Mouse (Mus musculus) midbrain, embryonic 15.5 days (tissue): ENCODE results near the gene Abl1. TPM values are rescaled to one million over a fixed set of nuclear protein-coding genes. Genes with fewer than 3 reads are reported as not detected.

Source experiments
- ATAC-seq: fragments of 200-750 bp; cut with Nextera tagmentation; replicated peaks from 2 replicates; pipeline ENCODE4 v1.8.0; 2017; ENCODE audit warnings: moderate TSS enrichment
- H3K27ac ChIP-seq: fragments of 300-500 bp; sonication (generic); 2 replicates; pipeline ENCODE4 v1.5.1; 2015; ENCODE audit warnings: mild to moderate bottlenecking, inconsistent platforms
- H3K27me3 ChIP-seq: fragments of 300-500 bp; sonication (generic); replicated peaks from 2 replicates; pipeline ENCODE4 v1.6.1; 2015; ENCODE audit warnings: inconsistent platforms
- H3K36me3 ChIP-seq: fragments of 300-500 bp; sonication (generic); replicated peaks from 2 replicates; pipeline ENCODE4 v1.6.1; 2015; ENCODE audit warnings: inconsistent platforms
- H3K4me1 ChIP-seq: fragments of 300-500 bp; sonication (generic); 2 replicates; pipeline ENCODE4 v1.6.1; 2015; ENCODE audit warnings: inconsistent platforms
- H3K4me2 ChIP-seq: fragments of 300-500 bp; sonication (generic); 2 replicates; pipeline ENCODE4 v1.6.1; 2015; ENCODE audit warnings: inconsistent platforms, mild to moderate bottlenecking, moderate library complexity
- H3K4me3 ChIP-seq: fragments of 300-500 bp; sonication (generic); 2 replicates; pipeline ENCODE4 v1.5.1; 2015; ENCODE audit warnings: mild to moderate bottlenecking, inconsistent platforms
- H3K9ac ChIP-seq: fragments of 300-500 bp; sonication (generic); 2 replicates; pipeline ENCODE4 v1.6.1; 2015; ENCODE audit warnings: mild to moderate bottlenecking, inconsistent platforms
- H3K9me3 ChIP-seq: fragments of 300-500 bp; sonication (generic); 2 replicates; pipeline ENCODE4 v1.6.1; 2016; ENCODE audit warnings: inconsistent platforms
- WGBS: fragments of 180-500 bp; shearing (Covaris S2); methylation state at CpG from one replicate; pipeline ENCODE4 v1.1.7; 2015; ENCODE audit warnings: mixed read lengths; 5-methylcytosine and 5-hydroxymethylcytosine counted together
- polyA plus RNA-seq: library from polyadenylated mRNA; unstranded; fragments of >200 nt; fragmentation: Nextera tagmentation; extraction: Ambion mirVana; gene quantifications from 2 replicates; pipeline ENCODE4 v1.2.1, GENCODE M21; 2015

The Abl1 gene
- polyA plus RNA-seq, 1 experiment from 2014 or later = 21.7 TPM

GRCm38 (mm10) chr2:31700545-31701446 lies 12.6 kb downstream of the Abl1 start:
- no peak overlapping the region for H3K4me2 ChIP-seq
- no peak for ATAC-seq
- H3K27me3 ChIP-seq = no peaks in the 10 kb centered on the region
- H3K36me3 ChIP-seq = no peaks in the 10 kb centered on the region; the same call in 1 of the 2 replicates
- H3K4me1 ChIP-seq = peaks cover 9% of the 10 kb centered on the region
- H3K27ac ChIP-seq = 0 out of 2 replicates have a peak overlapping the region, but pooled peaks have one; percentile 42
- H3K9me3 ChIP-seq = no peaks in the 10 kb centered on the region
- 44% methylated on average over 7 of the region's 7 CpGs for WGBS
- H3K9ac ChIP-seq = no peak overlapping the region
- no peak overlapping the region for H3K4me3 ChIP-seq

DNA sequence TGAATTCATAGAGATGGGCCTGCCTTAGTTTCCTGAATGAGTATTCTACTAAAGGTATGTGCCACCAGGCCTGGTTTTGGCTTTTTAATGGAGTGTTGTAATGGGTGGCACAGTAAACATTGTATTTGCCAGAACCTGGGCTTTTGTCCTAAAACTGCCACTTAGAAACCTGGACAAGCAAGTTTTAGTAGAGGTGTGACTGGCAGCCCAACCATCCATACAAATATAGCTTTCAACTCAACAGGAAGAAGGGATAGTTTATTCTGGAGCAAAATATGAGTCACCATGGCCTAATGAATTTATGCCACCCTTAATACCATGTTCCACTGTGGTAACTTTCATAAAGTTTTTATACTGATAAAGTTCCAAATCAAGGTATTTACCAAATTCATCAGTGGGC lies 15.1 kb downstream of the Abl1 start:
- Histone ChIP-seq H3K4me2 (no peak overlapping the region), H3K9me3 (no peaks in the 10 kb centered on the region), H3K4me3 (no peak overlapping the region), H3K27me3 (no peaks in the 10 kb centered on the region), H3K9ac (no peak overlapping the region), H3K4me1 (peaks cover 9% of the 10 kb centered on the region), H3K27ac (no peak overlapping the region), H3K36me3 (no peaks in the 10 kb centered on the region; the same call in 1 of the 2 replicates)
- ATAC-seq = no peak

DNA sequence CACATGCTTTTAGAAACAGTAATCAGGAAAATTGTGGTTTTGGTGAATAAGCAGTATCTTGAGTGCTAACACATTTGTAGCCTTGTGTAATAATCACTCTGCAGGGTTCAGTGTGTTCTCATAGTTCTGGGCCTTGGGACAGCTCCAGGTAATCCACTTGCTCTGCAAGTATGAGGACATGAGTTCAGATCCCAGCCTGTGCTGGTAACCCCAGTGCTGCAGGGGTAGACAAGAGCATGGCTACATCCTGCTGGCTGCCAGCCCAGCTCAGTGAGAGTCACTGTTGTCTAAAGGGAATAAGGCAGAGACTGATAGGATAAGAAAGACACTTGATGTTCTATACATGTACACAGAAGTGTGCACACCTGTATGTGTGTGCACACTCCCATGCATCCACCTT lies 17.7 kb downstream of the Abl1 start:
- ATAC-seq = no peak
- Histone ChIP-seq H3K4me1 (peaks cover 4% of the 10 kb centered on the region; the same call in 1 of the 2 replicates), H3K4me2 (no peak overlapping the region), H3K27ac (no peak overlapping the region), H3K4me3 (no peak overlapping the region), H3K36me3 (no peaks in the 10 kb centered on the region), H3K27me3 (no peaks in the 10 kb centered on the region), H3K9me3 (no peaks in the 10 kb centered on the region), H3K9ac (no peak overlapping the region)

DNA sequence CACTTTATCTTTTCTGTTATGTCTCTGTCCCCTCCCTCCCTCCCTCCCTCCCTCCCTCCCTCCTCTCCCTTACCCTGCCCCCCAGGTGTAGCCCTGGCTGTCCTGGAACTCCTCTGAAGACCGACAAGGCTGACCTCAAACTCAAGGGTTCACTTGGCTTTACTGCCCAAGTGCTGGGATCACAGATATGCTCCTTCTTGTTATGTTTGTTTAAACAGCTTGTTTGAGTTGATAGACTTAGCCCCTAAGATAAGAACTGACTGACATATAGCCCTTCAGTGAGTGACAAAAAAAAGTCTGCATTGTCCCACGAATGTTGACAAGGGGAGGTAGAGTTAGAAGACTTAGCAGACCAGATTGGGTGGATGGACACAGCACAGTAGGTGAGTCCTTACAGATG lies 18.4 kb downstream of the Abl1 start:
- H3K27me3 ChIP-seq = no peaks in the 10 kb centered on the region
- H3K4me2 ChIP-seq = no peak overlapping the region
- H3K9me3 ChIP-seq = no peaks in the 10 kb centered on the region
- WGBS = 90% methylated on average over 2 of the region's 2 CpGs
- H3K4me3 ChIP-seq = no peak overlapping the region
- H3K9ac ChIP-seq = no peak overlapping the region
- no peaks in the 10 kb centered on the region for H3K36me3 ChIP-seq
- no peak overlapping the region for H3K27ac ChIP-seq
- no peaks in the 10 kb centered on the region for H3K4me1 ChIP-seq
- no peak for ATAC-seq

GRCm38 (mm10) chr2:31712716-31713115 lies 24.5 kb downstream of the Abl1 start:
- Histone ChIP-seq H3K36me3 (no peaks in the 10 kb centered on the region), H3K27me3 (no peaks in the 10 kb centered on the region), H3K4me2 (no peak overlapping the region), H3K4me3 (no peak overlapping the region), H3K9me3 (no peaks in the 10 kb centered on the region), H3K4me1 (no peaks in the 10 kb centered on the region), H3K27ac (no peak overlapping the region), H3K9ac (no peak overlapping the region)
- WGBS = 85% methylated on average over 2 of the region's 2 CpGs
- no peak for ATAC-seq

- Histone ChIP-seq H3K4me3 (no peak overlapping the region), H3K36me3 (no peaks in the 10 kb centered on the region), H3K9me3 (no peaks in the 10 kb centered on the region), H3K27me3 (no peaks in the 10 kb centered on the region), H3K4me2 (no peak overlapping the region), H3K27ac (no peak overlapping the region), H3K4me1 (no peaks in the 10 kb centered on the region), H3K9ac (no peak overlapping the region)
- ATAC-seq = no peak
- 93% methylated on average over 3 of the region's 3 CpGs for WGBS
These were observed 25.6 kb downstream of the Abl1 start for GRCm38 (mm10) chr2:31713813-31714212.

DNA sequence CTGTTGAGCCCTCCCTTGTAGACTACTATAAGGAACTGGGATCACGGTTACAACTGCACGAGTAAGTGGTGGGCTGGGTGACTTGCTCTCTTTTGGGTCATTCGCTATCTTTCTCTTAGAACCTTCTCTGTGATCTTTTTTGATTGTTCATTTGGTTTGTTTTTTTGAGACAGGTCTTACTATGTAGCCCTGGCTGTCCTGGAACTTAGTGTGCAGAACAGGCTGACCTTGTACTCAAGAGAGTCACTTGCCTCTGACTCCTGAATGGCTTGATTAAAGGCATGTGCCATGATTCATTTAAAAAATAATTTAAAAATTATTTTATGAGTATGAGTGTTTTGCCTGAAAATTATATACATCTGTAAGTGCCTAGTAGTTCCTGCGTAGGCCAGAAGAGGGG lies 26.6 kb downstream of the Abl1 start:
- no peaks in the 10 kb centered on the region for H3K36me3 ChIP-seq
- no peaks in the 10 kb centered on the region for H3K4me1 ChIP-seq
- H3K27me3 ChIP-seq = no peaks in the 10 kb centered on the region
- ATAC-seq = no peak
- H3K9ac ChIP-seq = no peak overlapping the region
- no peaks in the 10 kb centered on the region for H3K9me3 ChIP-seq
- 94% methylated on average over 4 of the region's 4 CpGs for WGBS
- no peak overlapping the region for H3K27ac ChIP-seq
- no peak overlapping the region for H3K4me2 ChIP-seq
- no peak overlapping the region for H3K4me3 ChIP-seq

DNA sequence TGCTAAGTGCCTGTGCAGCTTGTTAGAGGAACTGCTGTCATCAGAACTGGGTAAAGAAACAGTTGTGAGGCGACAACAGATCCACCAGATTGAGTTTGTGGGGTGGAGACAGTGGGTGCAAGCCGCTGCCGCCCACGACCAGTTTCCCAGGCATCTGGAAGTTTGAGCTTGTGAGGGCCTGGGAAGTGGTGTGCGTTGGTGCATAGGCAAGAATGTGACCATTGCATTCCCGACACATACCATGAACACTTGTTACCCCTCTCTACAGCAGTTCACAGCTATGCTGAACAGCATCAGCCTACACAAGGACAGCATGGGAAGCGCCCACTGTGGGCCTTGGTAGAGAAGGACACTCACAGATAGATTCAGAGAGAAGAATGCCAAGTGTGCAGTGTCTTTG lies 27.8 kb downstream of the Abl1 start:
- no peaks in the 10 kb centered on the region for H3K36me3 ChIP-seq
- no peak overlapping the region for H3K9ac ChIP-seq
- no peak for ATAC-seq
- 85% methylated on average over 7 of the region's 7 CpGs for WGBS
- H3K27me3 ChIP-seq = no peaks in the 10 kb centered on the region
- no peak overlapping the region for H3K4me2 ChIP-seq
- no peak overlapping the region for H3K4me3 ChIP-seq
- H3K9me3 ChIP-seq = no peaks in the 10 kb centered on the region
- H3K4me1 ChIP-seq = no peaks in the 10 kb centered on the region
- no peak overlapping the region for H3K27ac ChIP-seq

- no peak for ATAC-seq
- 89% methylated on average over 6 of the region's 6 CpGs for WGBS
These were observed 31.2 kb downstream of the Abl1 start for GRCm38 (mm10) chr2:31719202-31719880.

GRCm38 (mm10) chr2:31719944-31720343 lies 31.8 kb downstream of the Abl1 start:
- no peak overlapping the region for H3K4me2 ChIP-seq

More at GRCm38 (mm10) chr2:31719202-31719880, 31.2 kb downstream of the Abl1 start:
- no peaks in the 10 kb centered on the region for H3K9me3 ChIP-seq
- H3K36me3 ChIP-seq = no peaks in the 10 kb centered on the region
- H3K4me3 ChIP-seq = no peak overlapping the region
- H3K27ac ChIP-seq = no peak overlapping the region
- H3K4me2 ChIP-seq = no peak overlapping the region
- no peak overlapping the region for H3K9ac ChIP-seq
- no peaks in the 10 kb centered on the region; the same call in 1 of the 2 replicates for H3K4me1 ChIP-seq
- no peaks in the 10 kb centered on the region for H3K27me3 ChIP-seq

DNA sequence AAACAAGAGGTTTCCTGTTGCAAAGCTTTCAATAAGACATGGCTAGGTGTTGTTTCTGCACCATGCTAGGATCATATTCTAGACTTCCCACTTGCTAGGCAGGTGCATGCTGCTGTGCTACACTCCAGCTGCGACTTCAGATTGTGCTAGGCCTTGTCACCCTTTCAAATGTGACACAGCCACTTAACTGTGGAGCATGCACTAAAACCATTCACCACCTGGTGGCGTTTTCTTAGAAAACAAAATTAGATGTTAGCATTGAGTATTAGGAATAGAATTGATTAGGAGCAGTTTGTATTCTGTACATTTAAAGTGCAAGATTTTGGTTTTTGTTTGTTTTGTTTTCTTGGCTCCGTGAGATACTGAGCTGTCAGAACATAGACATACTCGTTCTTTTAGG lies 32.6 kb downstream of the Abl1 start:
- Histone ChIP-seq H3K9me3 (no peaks in the 10 kb centered on the region), H3K27me3 (no peaks in the 10 kb centered on the region), H3K4me2 (no peak overlapping the region), H3K4me3 (no peak overlapping the region), H3K4me1 (no peaks in the 10 kb centered on the region; the same call in 1 of the 2 replicates), H3K9ac (no peak overlapping the region), H3K27ac (no peak overlapping the region), H3K36me3 (no peaks in the 10 kb centered on the region)
- no peak for ATAC-seq
- 62% methylated on average over 4 of the region's 4 CpGs for WGBS

More at GRCm38 (mm10) chr2:31719944-31720343, 31.8 kb downstream of the Abl1 start:
- 82% methylated on average over 2 of the region's 2 CpGs for WGBS
- H3K36me3 ChIP-seq = no peaks in the 10 kb centered on the region
- H3K9ac ChIP-seq = no peak overlapping the region
- H3K27ac ChIP-seq = no peak overlapping the region
- no peaks in the 10 kb centered on the region for H3K9me3 ChIP-seq
- no peak for ATAC-seq
- no peaks in the 10 kb centered on the region; the same call in 1 of the 2 replicates for H3K4me1 ChIP-seq
- no peaks in the 10 kb centered on the region for H3K27me3 ChIP-seq
- no peak overlapping the region for H3K4me3 ChIP-seq

DNA sequence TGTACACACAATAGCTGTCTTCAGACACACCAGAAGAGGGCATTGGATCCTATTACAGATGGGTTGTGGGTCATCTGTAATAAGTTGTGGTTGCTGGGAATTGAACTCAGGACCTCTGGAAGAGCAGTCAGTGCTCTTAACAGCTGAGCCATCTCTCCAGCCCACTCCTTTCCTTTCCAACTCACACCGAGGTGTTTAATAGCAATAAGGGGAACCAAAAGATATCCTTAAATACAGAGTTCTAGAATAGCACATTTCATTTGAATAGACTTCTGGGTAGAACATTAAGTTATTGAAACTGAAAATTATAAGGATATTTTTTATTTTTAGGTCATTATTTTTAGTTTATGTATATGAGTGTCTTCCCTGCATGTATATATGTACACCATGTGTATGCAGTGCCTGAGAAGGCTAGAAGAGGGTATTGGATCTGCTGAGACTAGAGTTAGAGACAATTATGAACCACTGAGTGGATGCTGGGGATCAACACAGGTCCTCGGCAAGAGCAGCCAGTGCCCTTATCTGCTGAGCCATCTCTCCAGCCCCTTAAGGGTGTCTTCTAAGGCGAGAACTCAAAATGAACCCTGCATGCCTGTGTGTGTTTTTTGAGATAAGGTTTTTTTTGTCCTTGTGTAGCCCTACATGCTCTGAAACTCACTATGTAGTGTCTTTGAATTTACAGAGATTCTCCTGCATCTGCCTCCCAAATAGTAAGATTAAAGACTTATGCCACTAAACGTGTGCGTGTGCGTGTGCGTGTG lies 36.7 kb downstream of the Abl1 start:
- no peak for ATAC-seq
- 97% methylated on average over 7 of the region's 7 CpGs for WGBS
- Histone ChIP-seq H3K36me3 (no peaks in the 10 kb centered on the region), H3K4me2 (no peak overlapping the region), H3K27me3 (no peaks in the 10 kb centered on the region), H3K4me3 (no peak overlapping the region), H3K4me1 (peaks cover 6% of the 10 kb centered on the region; the same call in 1 of the 2 replicates), H3K9me3 (no peaks in the 10 kb centered on the region), H3K9ac (no peak overlapping the region), H3K27ac (no peak overlapping the region)
